Mouse (Mus musculus): Measurements from ENCODE around the gene Gm10436. TPM values are rescaled to one million over a fixed set of nuclear protein-coding genes. Genes with fewer than 3 reads are reported as not detected.

Gm10436 gene
- 75.3 TPM for polyA plus RNA-seq (2014; fragmentation: Illumina TruSeq; extraction: RNeasy Lipid Tissue Mini Kit (QIAGEN cat#74804))

DNA sequence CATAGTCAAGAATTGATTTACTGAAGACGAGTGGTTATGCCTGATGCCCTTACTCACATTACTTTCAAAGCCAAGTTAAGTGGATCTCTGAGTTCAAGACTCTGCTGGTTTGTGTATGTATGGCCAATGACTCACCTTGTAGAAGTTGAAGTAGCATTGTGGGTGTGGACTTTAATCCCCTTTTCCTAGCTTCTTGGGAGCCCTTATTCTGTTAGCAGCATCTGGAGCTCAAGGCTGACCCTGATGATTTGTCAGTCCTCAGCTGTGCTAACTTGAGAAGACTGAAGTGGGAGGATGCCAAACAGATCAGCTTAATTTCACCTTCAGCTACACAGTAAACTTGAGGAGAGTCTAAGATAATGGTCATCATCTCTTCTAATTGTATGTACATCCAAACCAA lies at the start of gene Gm10436:
Gm10436 (minus strand) TSS at position 101 of the 400 bp plus-strand sequence.

Other genes with a start within 250 kb of the Gm10436 start
- 95.4 TPM for gene Gm2042, start 228.0 kb downstream of the Gm10436 start, polyA plus RNA-seq (2014; fragmentation: Illumina TruSeq; extraction: RNeasy Lipid Tissue Mini Kit (QIAGEN cat#74804))
- gene Gm2075, start 170.3 kb downstream of the Gm10436 start, polyA plus RNA-seq (2014; fragmentation: Illumina TruSeq; extraction: RNeasy Lipid Tissue Mini Kit (QIAGEN cat#74804)): not detected
- gene Gm6803, start 163.3 kb downstream of the Gm10436 start, polyA plus RNA-seq (2014; fragmentation: Illumina TruSeq; extraction: RNeasy Lipid Tissue Mini Kit (QIAGEN cat#74804)): not detected
- gene Gm2056, start 155.1 kb downstream of the Gm10436 start, polyA plus RNA-seq (2014; fragmentation: Illumina TruSeq; extraction: RNeasy Lipid Tissue Mini Kit (QIAGEN cat#74804)): not detected
- not detected for gene Gm16368, start 98.4 kb downstream of the Gm10436 start, polyA plus RNA-seq (2014; fragmentation: Illumina TruSeq; extraction: RNeasy Lipid Tissue Mini Kit (QIAGEN cat#74804))
- not detected for gene Gm8332, start 68.0 kb upstream of the Gm10436 start, polyA plus RNA-seq (2014; fragmentation: Illumina TruSeq; extraction: RNeasy Lipid Tissue Mini Kit (QIAGEN cat#74804))
- not detected for gene Gm5662, start 92.4 kb upstream of the Gm10436 start, polyA plus RNA-seq (2014; fragmentation: Illumina TruSeq; extraction: RNeasy Lipid Tissue Mini Kit (QIAGEN cat#74804))
- not detected for gene Gm5039, start 141.9 kb upstream of the Gm10436 start, polyA plus RNA-seq (2014; fragmentation: Illumina TruSeq; extraction: RNeasy Lipid Tissue Mini Kit (QIAGEN cat#74804))
- 3.4 TPM for gene Adck1, start 178.4 kb upstream of the Gm10436 start, polyA plus RNA-seq (2014; fragmentation: Illumina TruSeq; extraction: RNeasy Lipid Tissue Mini Kit (QIAGEN cat#74804))

Data from ovary, adult 10 weeks (tissue).